Mouse (Mus musculus): ENCODE measurements at regions not wholly inside any gene's neighbourhood (a gene's known extent, or its start where the extent isn't known, plus 50 kb on each side); places are given as distances from the start of the nearest gene placed in this dataset.
A peak's percentile ranks its signal among the peaks of the same experiment; 100 is the strongest.

DNA sequence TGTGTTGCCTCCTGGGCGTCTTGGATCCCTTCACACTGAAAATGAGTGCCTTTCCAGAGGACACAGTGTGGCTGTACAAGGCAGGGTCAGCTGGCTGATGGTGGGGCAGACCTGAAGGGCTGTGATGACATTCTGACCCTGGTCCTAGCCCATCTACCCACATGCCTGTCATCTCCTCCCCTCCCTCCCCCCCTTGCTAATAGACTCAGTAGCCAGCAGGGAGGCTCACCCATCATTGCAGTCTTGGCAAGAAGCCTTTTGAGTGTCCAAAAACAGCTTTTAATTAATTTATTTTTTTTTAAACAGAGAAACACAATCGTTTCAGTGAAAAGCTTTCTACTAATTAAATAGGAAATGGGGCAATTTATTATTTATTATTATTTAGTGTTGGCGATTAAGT lies 67.0 kb upstream of the Ssx2ip start:
- 61% methylated on average over 3 of the region's 3 CpGs for WGBS
- Histone ChIP-seq H3K4me1 (replicated peaks) (peaks cover 39% of the 10 kb centered on the region), H3K9ac (peak overlapping the region; percentile 67; the same call in 1 of the 2 replicates), H3K4me2 (peak overlapping the region; percentile 49), H3K9me3 (no peaks in the 10 kb centered on the region), H3K4me3 (no peak overlapping the region; the same call in 1 of the 2 replicates), H3K36me3 (no peaks in the 10 kb centered on the region), H3K27ac (peak overlapping the region; percentile 84), H3K27me3 (no peaks in the 10 kb centered on the region)
- no peak for ATAC-seq (ENCODE audit: low FRiP score)

DNA sequence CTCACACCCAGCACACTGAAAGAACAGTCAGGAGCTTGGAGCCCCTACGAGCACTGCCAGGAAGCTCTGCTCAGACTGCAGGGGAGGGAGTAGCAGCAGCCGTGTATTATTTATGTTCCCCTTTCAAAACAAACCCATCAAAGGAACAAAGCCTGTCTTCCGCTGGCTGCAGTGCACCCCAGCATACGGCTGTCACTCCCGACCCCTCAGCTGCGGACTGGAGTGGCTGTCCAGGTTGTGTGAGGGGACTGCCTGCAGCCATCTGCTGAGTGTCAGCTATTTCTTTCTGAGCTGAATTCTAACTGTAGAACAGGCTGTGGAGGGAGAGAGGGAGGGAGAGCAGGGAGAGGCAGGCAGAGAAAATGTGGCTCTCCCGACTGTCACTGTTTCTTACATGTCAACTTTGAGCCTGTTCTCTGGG lies 66.6 kb upstream of the Ssx2ip start:
- peak overlapping the region; percentile 67 for H3K9ac ChIP-seq
- H3K4me3 ChIP-seq = peak overlapping the region; percentile 20
- no peaks in the 10 kb centered on the region for H3K9me3 ChIP-seq
- ATAC-seq (ENCODE audit: low FRiP score) = peak; percentile 72
- no peaks in the 10 kb centered on the region for H3K36me3 ChIP-seq
- H3K4me2 ChIP-seq = peak overlapping the region; percentile 49
- peaks cover 39% of the 10 kb centered on the region for H3K4me1 ChIP-seq (replicated peaks)
- H3K27ac ChIP-seq = peak overlapping the region; percentile 84
- 6% methylated on average over 7 of the region's 7 CpGs for WGBS
- peaks cover 2% of the 10 kb centered on the region; the same call in 1 of the 2 replicates for H3K27me3 ChIP-seq

DNA sequence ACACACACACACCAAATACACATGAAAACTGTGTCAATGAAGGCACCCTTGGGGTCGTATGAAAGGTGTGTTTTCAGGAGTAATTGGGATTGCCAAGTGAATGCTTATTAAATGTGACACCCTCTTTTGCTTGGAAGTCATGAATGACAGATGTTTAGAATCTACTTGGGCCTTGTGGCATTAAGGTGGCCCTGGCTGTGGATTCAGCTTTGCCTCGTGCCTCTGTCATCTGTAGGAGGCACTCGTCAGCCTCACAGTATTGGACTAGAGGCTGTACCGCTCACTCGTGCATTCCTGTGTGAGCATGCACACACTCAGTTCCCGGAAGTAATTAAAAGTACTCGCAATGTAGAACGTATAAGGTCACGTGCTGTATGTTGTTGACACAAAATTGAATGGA lies 66.0 kb upstream of the Ssx2ip start:
- ATAC-seq (ENCODE audit: low FRiP score) = no peak
- H3K9ac ChIP-seq = no peak overlapping the region
- 66% methylated on average over 9 of the region's 9 CpGs for WGBS
- no peaks in the 10 kb centered on the region for H3K9me3 ChIP-seq
- H3K27me3 ChIP-seq = peaks cover 6% of the 10 kb centered on the region; the same call in 1 of the 2 replicates
- peak overlapping the region; percentile 84; the same call in 1 of the 2 replicates for H3K27ac ChIP-seq
- no peak overlapping the region for H3K4me2 ChIP-seq
- H3K4me3 ChIP-seq = no peak overlapping the region
- no peaks in the 10 kb centered on the region for H3K36me3 ChIP-seq
- peaks cover 39% of the 10 kb centered on the region for H3K4me1 ChIP-seq (replicated peaks)

DNA sequence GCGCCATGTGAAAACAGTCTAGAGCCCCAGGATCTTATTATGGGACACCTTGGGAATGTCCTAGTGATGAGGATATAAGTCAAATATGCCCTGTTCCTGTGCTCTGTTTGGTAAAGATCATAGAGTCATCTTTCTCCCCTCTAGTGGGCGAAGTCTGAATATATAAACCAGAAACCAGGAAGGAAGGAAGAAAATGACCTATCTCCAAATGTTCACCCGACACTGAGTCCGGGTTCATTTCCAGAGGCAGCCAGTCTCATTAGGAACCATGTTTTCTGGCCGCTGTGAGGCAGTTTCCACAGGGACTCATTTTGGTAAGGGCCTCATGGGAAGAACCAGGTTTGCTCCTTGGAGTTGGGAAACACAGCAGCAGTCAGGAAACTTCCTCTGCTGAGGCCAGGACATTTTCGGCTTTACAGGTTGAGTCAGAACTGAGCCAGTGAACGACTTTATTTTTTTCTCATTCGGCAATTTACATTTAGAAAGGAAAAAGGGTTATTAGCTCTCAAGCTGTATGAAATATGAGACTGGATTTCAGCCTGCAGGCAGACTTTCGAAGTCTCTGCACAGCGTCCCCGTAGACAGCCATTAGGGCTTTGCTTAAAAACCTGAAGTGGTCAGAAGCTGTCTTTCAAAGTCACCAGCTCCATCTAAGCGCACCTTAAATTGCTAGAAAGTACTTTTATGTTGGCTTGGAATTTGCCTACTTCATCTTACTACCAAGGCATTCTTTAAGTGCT lies 64.0 kb upstream of the Ssx2ip start:
- 75% methylated on average over 12 of the region's 12 CpGs for WGBS
- Histone ChIP-seq H3K4me3 (no peak overlapping the region), H3K27ac (peak overlapping the region; percentile 40; the same call in 1 of the 2 replicates), H3K4me1 (replicated peaks) (peaks cover 36% of the 10 kb centered on the region), H3K9me3 (no peaks in the 10 kb centered on the region), H3K9ac (no peak overlapping the region), H3K36me3 (no peaks in the 10 kb centered on the region), H3K27me3 (peaks cover 10% of the 10 kb centered on the region; the same call in 1 of the 2 replicates), H3K4me2 (no peak overlapping the region)
- ATAC-seq (ENCODE audit: low FRiP score) = no peak

DNA sequence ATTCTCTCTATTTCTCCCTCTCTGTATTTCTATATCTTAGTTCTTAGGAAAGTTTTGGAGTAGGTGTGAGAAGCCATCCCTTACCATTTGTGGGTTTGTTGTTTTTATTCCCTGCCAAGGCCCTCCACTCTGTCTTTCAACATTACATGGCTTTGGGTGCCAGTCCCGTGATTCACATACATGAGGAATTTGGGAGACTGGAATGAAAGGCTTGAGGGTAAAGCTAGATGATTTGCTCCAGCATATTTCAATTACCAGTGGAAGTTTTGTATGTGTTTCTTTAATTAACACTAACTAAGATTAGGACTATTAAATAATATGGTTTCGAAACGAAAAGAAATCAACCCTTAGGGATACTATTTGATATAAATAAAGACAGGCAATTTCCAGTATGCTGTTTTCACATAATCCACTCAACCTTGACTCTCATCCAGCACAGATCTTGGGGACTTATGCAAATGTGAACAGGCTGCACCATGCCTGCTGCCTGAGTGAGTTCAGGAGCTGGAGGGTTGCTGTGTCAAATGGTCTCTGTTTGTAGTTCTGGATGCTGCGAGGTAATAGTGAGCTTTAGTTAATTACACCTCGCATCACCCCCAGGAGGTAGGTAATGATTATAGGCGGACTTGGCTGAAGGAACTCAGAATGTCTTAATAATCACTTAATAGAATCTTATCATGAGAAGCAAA lies 62.6 kb upstream of the Ssx2ip start:
- no peak overlapping the region for H3K9ac ChIP-seq

DNA sequence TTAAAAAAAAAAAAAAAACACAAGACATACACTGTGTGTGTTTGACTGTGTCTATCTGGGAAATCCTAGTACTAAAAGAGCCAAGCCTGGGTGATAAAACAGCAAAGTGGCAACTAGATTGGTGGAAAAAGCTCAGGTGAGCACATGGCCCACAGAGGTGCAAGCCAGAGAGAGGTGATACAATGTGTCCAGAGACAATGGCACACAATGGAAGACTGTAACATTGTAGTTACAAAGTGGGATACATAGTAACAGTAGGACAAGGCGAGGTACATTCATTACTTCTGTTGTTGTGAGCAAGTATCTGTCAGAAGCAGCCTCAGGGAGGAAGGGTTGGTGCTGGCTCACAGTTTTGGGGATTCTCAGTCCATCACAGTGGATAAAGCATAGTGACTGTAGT lies 61.7 kb upstream of the Ssx2ip start:
- H3K9me3 ChIP-seq = no peaks in the 10 kb centered on the region
- peaks cover 37% of the 10 kb centered on the region for H3K4me1 ChIP-seq (replicated peaks)
- ATAC-seq (ENCODE audit: low FRiP score) = no peak
- no peak overlapping the region for H3K9ac ChIP-seq
- WGBS = 90% methylated on average over 1 of the region's 1 CpGs
- peak overlapping the region; percentile 49 for H3K27ac ChIP-seq
- no peak overlapping the region for H3K4me2 ChIP-seq
- H3K4me3 ChIP-seq = no peak overlapping the region
- no peaks in the 10 kb centered on the region for H3K36me3 ChIP-seq
- peaks cover 15% of the 10 kb centered on the region; the same call in 1 of the 2 replicates for H3K27me3 ChIP-seq

More for the DNA sequence above, 62.6 kb upstream of the Ssx2ip start:
- peaks cover 10% of the 10 kb centered on the region; the same call in 1 of the 2 replicates for H3K27me3 ChIP-seq
- H3K27ac ChIP-seq = peak overlapping the region; percentile 40; the same call in 1 of the 2 replicates
- H3K4me1 ChIP-seq (replicated peaks) = peaks cover 46% of the 10 kb centered on the region
- no peak overlapping the region for H3K4me2 ChIP-seq
- H3K9me3 ChIP-seq = no peaks in the 10 kb centered on the region
- no peak overlapping the region for H3K4me3 ChIP-seq
- 64% methylated on average over 6 of the region's 6 CpGs for WGBS
- H3K36me3 ChIP-seq = no peaks in the 10 kb centered on the region
- no peak for ATAC-seq (ENCODE audit: low FRiP score)

DNA sequence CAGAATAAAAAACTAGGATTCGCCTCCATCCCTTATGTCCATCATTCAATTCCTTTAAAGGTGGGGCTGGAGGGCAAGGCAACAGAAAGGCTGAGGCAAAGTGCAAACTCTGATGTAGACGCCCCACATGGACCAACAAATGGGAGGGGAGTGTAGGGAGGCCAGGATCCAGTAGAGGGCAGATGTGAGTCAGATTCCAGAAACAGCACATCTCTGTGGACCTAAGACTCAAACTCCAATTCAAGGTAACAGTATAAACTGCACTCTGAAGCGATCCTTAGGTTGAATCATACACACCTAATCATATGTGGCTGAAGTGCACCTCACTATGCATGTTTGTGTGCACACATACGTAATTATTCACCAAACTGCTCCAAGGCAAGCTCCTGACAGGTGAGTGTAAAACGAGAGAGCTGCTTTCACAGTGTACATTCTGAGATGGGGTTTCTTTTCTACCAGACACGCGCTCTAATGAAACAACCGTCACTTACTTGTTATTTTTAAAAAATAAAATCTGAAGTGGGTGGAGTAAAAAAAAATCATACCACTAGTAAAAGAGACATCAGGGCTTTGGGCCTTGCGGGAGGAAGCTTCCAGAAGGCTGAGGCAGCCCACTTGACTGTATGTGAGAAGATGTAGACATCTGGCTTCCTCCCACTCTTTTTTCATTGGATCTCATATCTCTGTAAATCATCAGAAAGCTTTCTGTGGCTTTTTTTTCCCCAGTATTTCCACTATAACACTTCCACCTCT lies 60.6 kb upstream of the Ssx2ip start:
- Histone ChIP-seq H3K4me2 (no peak overlapping the region), H3K9ac (no peak overlapping the region), H3K27ac (no peak overlapping the region), H3K9me3 (no peaks in the 10 kb centered on the region), H3K36me3 (no peaks in the 10 kb centered on the region), H3K27me3 (peaks cover 19% of the 10 kb centered on the region; the same call in 1 of the 2 replicates), H3K4me3 (no peak overlapping the region), H3K4me1 (replicated peaks) (peaks cover 27% of the 10 kb centered on the region)
- 58% methylated on average over 9 of the region's 9 CpGs for WGBS
- no peak for ATAC-seq (ENCODE audit: low FRiP score)

DNA sequence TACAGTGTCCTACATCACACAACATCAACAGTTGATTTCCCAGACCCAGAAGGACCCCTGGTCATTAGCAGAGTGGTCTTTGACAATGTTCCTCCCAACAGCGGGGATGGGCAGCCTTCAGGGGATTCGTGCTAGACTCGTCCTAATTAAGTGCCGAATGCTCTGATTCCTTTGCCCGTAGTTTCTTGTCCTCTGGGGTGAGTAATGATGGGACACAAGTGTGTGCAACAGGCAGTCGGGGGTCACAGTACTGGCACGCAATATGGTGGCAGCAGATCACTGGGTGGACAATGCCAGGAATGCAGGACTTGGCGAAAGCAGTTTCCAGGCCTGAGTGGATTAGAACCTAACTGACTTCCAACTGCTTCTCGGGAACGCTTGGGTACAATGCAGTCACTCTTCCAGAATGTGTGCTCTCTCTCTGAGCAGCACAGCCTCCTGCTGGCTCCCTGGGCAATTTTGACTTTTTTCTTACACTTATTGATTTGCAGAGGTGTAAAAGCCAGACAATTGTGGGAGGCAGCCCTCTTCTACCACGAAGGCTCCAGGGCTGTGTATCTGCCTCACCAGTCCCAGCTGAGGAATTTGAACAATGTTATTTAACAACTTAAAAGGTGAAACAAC lies 59.9 kb upstream of the Ssx2ip start:
- H3K9ac ChIP-seq = 0 out of 2 replicates have a peak overlapping the region, but pooled peaks have one; percentile 8
- peak overlapping the region; percentile 55; the same call in 1 of the 2 replicates for H3K27ac ChIP-seq
- H3K4me3 ChIP-seq = no peak overlapping the region
- H3K4me2 ChIP-seq = no peak overlapping the region
- H3K36me3 ChIP-seq = no peaks in the 10 kb centered on the region
- WGBS = 70% methylated on average over 11 of the region's 11 CpGs
- H3K27me3 ChIP-seq = peaks cover 21% of the 10 kb centered on the region; the same call in 1 of the 2 replicates
- peaks cover 27% of the 10 kb centered on the region for H3K4me1 ChIP-seq (replicated peaks)
- ATAC-seq (ENCODE audit: low FRiP score) = no peak
- no peaks in the 10 kb centered on the region for H3K9me3 ChIP-seq

DNA sequence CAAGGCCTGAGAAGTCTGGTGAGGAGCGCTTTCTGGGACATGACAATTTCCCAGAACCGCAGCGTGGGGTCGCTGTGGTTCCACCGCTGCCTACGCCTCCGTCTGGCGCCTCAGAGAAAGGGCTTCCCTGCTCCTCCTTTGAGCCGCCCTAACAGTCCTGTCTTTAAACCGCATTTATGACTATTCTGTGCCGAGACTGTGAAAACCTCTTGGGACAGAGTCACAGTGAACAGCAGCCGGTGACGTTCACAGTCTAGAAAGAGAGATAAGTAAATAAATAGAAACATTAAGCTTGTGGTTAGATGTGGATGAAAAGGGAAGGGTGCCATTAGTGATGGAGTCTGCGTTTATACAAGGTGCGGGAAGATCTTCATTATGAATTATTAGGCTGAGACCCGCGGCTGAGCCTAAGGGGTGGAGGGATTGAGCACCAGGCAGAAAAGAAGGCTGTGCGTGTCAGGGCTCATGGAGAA lies 59.1 kb upstream of the Ssx2ip start:
- Histone ChIP-seq H3K27ac (peak overlapping the region; percentile 86), H3K9me3 (no peaks in the 10 kb centered on the region), H3K9ac (peak overlapping the region; percentile 69), H3K4me1 (replicated peaks) (peaks cover 25% of the 10 kb centered on the region), H3K4me2 (peak overlapping the region; percentile 57), H3K27me3 (peaks cover 24% of the 10 kb centered on the region; the same call in 1 of the 2 replicates), H3K4me3 (peak overlapping the region; percentile 33), H3K36me3 (no peaks in the 10 kb centered on the region)
- 4% methylated on average over 18 of the region's 18 CpGs for WGBS
- peak; percentile 79 for ATAC-seq (ENCODE audit: low FRiP score)

DNA sequence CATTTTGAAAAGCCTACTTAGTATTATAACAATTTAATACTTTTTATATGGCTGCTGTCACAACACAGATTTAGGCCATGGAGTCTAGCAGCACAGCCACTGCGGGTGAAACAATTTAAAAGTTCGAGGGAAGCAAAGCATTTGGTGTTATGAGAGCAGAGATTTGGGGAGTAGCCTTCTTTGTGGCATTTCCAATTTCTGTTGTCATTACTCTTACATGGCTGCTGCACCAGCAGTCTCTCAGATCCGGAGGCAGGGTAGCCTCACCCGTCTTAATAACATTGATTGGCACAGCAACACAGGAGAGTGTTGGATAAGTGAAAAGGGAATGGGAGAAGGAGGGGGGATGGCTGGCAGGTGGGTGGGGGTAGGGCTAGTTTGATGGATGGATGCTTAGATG lies 58.5 kb upstream of the Ssx2ip start:
- WGBS = 56% methylated on average over 4 of the region's 4 CpGs
- H3K4me2 ChIP-seq = peak overlapping the region; percentile 57
- peak overlapping the region; percentile 33; the same call in 1 of the 2 replicates for H3K4me3 ChIP-seq
- H3K27ac ChIP-seq = peak overlapping the region; percentile 86
- no peaks in the 10 kb centered on the region for H3K36me3 ChIP-seq
- no peaks in the 10 kb centered on the region for H3K9me3 ChIP-seq
- peaks cover 24% of the 10 kb centered on the region; the same call in 1 of the 2 replicates for H3K27me3 ChIP-seq
- H3K4me1 ChIP-seq (replicated peaks) = peaks cover 22% of the 10 kb centered on the region
- peak; percentile 22; the same call in 1 of the 2 replicates for ATAC-seq (ENCODE audit: low FRiP score)
- peak overlapping the region; percentile 69 for H3K9ac ChIP-seq

DNA sequence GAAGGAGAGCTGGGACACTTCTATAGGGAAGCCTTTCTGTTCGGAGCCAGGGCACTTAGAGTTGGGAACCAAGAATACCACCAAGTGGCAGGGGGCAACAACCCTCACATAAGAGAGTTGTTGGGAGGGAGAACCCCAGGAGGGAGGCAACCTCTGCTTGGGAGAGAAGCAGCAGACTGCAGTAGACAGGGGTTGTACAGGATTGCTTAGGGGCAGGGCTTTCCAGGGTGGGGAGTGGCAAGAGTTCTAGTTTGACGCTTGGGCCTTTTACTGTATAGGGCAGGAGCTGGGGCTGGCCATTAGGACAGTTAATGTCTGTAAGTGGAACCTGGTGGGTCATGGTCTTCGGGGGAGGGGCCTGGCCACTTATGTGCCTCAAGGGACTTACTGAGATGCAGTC lies 57.1 kb upstream of the Ssx2ip start:
- H3K27me3 ChIP-seq = peaks cover 24% of the 10 kb centered on the region; the same call in 1 of the 2 replicates
- H3K27ac ChIP-seq = no peak overlapping the region
- no peaks in the 10 kb centered on the region for H3K36me3 ChIP-seq
- H3K4me3 ChIP-seq = no peak overlapping the region
- ATAC-seq (ENCODE audit: low FRiP score) = no peak
- no peaks in the 10 kb centered on the region for H3K9me3 ChIP-seq
- H3K9ac ChIP-seq = no peak overlapping the region
- 86% methylated on average over 3 of the region's 3 CpGs for WGBS
- H3K4me1 ChIP-seq (replicated peaks) = peaks cover 18% of the 10 kb centered on the region
- H3K4me2 ChIP-seq = no peak overlapping the region

Measured in hindbrain, embryonic 13.5 days (tissue).